Mouse (Mus musculus) kidney, embryonic 16.5 days (tissue): ENCODE measurements around the gene Igf2bp3. TPM values are rescaled to one million over a fixed set of nuclear protein-coding genes. Genes with fewer than 3 reads are reported as not detected.

Experiments
- ATAC-seq: fragments of 200-750 bp; cut with Nextera tagmentation; 2 replicates; pipeline ENCODE4 v1.8.0; 2017; ENCODE audit warnings: moderate TSS enrichment; ENCODE audit not compliant: low FRiP score, low TSS enrichment
- H3K27ac ChIP-seq: fragments of 300-500 bp; sonication (generic); 2 replicates; pipeline ENCODE4 v1.5.1; 2014; ENCODE audit warnings: low read length
- H3K27me3 ChIP-seq: fragments of 300-500 bp; sonication (generic); 2 replicates; pipeline ENCODE4 v1.6.1; 2014; ENCODE audit warnings: low read length, control low read depth, mixed read lengths; ENCODE audit not compliant: insufficient read depth
- H3K36me3 ChIP-seq: fragments of 300-500 bp; sonication (generic); 2 replicates; pipeline ENCODE4 v1.6.1; 2014; ENCODE audit warnings: low read length, control low read depth, mixed read lengths; ENCODE audit not compliant: insufficient read depth
- H3K4me1 ChIP-seq: fragments of 300-500 bp; sonication (generic); 2 replicates; pipeline ENCODE4 v1.6.1; 2014; ENCODE audit warnings: low read length, control low read depth, mixed read lengths; ENCODE audit not compliant: insufficient read depth
- H3K4me2 ChIP-seq: fragments of 300-500 bp; sonication (generic); replicated peaks from 2 replicates; pipeline ENCODE4 v1.6.1; 2014; ENCODE audit warnings: low read depth, low read length
- H3K4me3 ChIP-seq: fragments of 300-500 bp; sonication (generic); 2 replicates; pipeline ENCODE4 v1.5.1; 2014; ENCODE audit warnings: mild to moderate bottlenecking, low read length
- H3K9ac ChIP-seq: fragments of 300-500 bp; sonication (generic); replicated peaks from 2 replicates; pipeline ENCODE4 v1.6.1; 2014; ENCODE audit warnings: low read length
- H3K9me3 ChIP-seq: fragments of 300-500 bp; sonication (generic); 2 replicates; pipeline ENCODE4 v1.6.1; 2016; ENCODE audit warnings: low read length, control low read depth
- WGBS: fragments of 180-500 bp; shearing (Covaris S2); extraction: QIAGEN DNeasy Blood & Tissue Kit; methylation state at CpG from one replicate; pipeline ENCODE4 v1.1.7; 2014; 5-methylcytosine and 5-hydroxymethylcytosine counted together
- polyA plus RNA-seq: library from polyadenylated mRNA; unstranded; fragments of >200 nt; fragmentation: Nextera tagmentation; extraction: Ambion mirVana; gene quantifications from 2 replicates; pipeline ENCODE4 v1.2.1, GENCODE M21; 2015

The Igf2bp3 gene
- polyA plus RNA-seq, 1 experiment from 2014 or later: 40.8 TPM

DNA sequence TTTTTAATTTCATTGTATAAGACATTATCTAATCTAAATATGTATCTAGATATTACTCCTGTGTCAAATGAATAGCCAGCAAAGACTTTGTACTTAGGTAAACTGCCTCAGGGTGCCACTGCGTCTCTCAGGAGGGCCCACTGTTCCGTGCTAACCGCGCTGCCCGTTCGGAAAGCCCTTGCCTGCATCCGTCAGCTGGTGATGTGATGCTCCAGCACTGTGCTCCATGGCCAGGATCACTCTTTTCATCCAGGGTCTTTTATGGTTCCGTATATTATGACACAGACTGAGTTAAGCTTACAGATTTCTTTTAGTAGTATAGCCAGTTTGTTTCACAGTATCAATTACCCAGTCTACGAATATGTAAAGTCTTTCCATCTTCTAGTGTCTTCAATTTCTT, 82.9 kb downstream of the Igf2bp3 start:
- H3K27me3 ChIP-seq: no peaks in the 10 kb centered on the region
- no peak for ATAC-seq
- WGBS: 91% methylated on average over 9 of the region's 9 CpGs
- no peak overlapping the region for H3K4me3 ChIP-seq
- H3K36me3 ChIP-seq: peaks cover 3% of the 10 kb centered on the region; the same call in 1 of the 2 replicates
- no peak overlapping the region for H3K4me2 ChIP-seq
- peaks cover 12% of the 10 kb centered on the region for H3K4me1 ChIP-seq
- H3K9me3 ChIP-seq: no peaks in the 10 kb centered on the region
- no peak overlapping the region for H3K27ac ChIP-seq
- H3K9ac ChIP-seq: no peak overlapping the region

DNA sequence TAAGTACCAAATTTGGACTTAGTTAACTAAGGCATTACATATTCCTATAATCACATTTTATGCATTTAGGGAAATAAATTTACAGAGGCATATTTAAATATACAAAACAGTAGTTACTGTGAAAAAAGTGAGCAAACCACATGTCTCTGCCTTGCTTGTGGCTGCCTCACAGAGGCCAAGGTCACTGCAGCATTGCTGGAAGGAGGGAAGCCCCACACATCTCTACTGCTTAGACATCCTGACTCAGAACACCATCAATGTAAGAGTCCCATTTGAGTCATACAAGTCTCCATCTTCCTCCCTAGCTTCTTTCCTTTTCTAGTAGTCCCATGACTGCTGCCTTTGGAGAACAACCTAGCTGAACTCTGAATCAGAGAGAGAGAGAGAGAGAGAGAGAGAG, 84.4 kb downstream of the Igf2bp3 start:
- no peak overlapping the region for H3K4me3 ChIP-seq
- peaks cover 5% of the 10 kb centered on the region; the same call in 1 of the 2 replicates for H3K36me3 ChIP-seq
- H3K27ac ChIP-seq: no peak overlapping the region
- no peak overlapping the region for H3K9ac ChIP-seq
- ATAC-seq: no peak
- no peaks in the 10 kb centered on the region for H3K9me3 ChIP-seq
- no peaks in the 10 kb centered on the region for H3K27me3 ChIP-seq
- no peak overlapping the region for H3K4me2 ChIP-seq
- H3K4me1 ChIP-seq: peaks cover 5% of the 10 kb centered on the region

DNA sequence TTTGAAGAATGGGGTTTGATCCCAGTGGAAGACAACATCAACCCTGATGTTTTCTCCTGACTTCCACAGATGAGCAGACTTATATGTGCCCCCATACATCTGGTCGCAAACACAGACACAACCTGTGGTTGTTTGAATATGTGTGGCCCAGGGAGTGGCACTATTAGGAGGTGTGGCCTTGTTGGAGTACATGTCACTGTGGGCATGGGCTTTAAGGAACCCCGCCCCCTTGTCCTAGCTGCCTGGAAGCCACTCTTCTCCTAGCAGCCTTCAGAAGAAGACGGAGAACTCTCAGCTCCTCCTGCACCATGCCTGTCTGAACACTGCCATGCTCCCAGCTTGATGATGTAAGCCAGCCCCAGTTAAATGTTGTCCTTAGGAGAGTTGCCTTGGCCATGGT, 94.4 kb downstream of the Igf2bp3 start:
- H3K9ac ChIP-seq: no peak overlapping the region
- H3K4me3 ChIP-seq: no peak overlapping the region
- no peaks in the 10 kb centered on the region for H3K4me1 ChIP-seq
- H3K27ac ChIP-seq: no peak overlapping the region
- H3K36me3 ChIP-seq: peaks cover 9% of the 10 kb centered on the region; the same call in 1 of the 2 replicates
- no peak for ATAC-seq
- 90% methylated on average over 3 of the region's 3 CpGs for WGBS
- no peaks in the 10 kb centered on the region for H3K9me3 ChIP-seq
- no peaks in the 10 kb centered on the region for H3K27me3 ChIP-seq
- no peak overlapping the region for H3K4me2 ChIP-seq

DNA sequence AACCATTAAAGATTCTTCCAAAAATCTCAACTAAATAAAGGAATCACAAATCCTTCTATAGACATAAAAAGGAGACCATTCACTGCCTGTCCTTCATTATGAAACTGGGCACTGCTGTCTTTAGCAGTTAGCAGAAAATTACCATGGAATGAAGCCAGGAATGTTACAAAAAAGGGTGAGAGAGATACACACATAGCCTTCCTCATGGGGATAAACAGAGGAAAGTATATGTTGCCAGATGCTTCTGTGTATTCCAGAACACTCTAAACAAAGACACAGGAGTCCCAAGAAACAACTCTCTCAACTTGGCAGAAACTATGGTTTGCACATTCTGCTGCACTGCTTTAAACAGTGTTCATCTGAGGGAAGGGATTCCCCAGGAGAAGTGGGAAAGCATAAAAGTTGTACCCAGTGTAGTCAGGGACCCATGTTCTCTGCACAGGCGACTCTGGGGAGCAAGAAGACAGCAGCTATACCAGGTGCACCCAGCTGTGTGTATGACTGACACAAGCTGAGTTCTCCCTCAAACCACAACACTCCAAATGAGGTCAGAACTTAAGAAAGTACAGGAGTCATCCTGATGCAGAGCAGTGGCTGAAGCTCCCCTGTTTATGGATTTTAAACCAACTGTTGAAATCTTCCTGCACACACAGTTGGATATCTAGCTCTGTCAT, 95.2 kb downstream of the Igf2bp3 start:
- Histone ChIP-seq H3K27me3 (no peaks in the 10 kb centered on the region), H3K36me3 (peaks cover 8% of the 10 kb centered on the region; the same call in 1 of the 2 replicates), H3K27ac (no peak overlapping the region), H3K4me1 (no peaks in the 10 kb centered on the region), H3K9ac (no peak overlapping the region), H3K4me2 (no peak overlapping the region), H3K4me3 (no peak overlapping the region), H3K9me3 (no peaks in the 10 kb centered on the region)
- ATAC-seq: no peak
- 72% methylated on average over 1 of the region's 1 CpGs for WGBS

DNA sequence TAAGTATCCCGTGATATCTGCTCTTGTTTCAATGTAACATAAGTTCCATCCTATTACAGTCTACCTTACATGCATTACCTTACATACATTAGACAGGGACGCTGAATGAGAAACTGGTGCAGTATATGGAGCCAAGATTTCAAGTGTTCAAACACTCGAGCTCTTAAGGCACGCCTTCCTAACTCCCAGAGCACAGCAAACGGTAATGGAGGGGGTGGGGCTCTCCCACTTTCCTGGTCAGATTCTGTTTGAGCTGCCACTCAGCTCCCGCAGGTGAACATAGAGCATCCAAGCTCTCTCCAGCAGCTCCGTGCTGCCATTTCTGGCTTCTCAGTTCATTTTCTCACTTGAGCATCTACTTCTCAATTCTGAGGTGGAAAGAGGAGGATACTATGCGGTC, 96.3 kb downstream of the Igf2bp3 start:
- no peak for ATAC-seq
- Histone ChIP-seq H3K4me1 (no peaks in the 10 kb centered on the region), H3K4me2 (no peak overlapping the region), H3K27ac (no peak overlapping the region), H3K9me3 (no peaks in the 10 kb centered on the region), H3K36me3 (peaks cover 8% of the 10 kb centered on the region; the same call in 1 of the 2 replicates), H3K27me3 (no peaks in the 10 kb centered on the region), H3K4me3 (no peak overlapping the region), H3K9ac (no peak overlapping the region)
- 78% methylated on average over 8 of the region's 8 CpGs for WGBS

DNA sequence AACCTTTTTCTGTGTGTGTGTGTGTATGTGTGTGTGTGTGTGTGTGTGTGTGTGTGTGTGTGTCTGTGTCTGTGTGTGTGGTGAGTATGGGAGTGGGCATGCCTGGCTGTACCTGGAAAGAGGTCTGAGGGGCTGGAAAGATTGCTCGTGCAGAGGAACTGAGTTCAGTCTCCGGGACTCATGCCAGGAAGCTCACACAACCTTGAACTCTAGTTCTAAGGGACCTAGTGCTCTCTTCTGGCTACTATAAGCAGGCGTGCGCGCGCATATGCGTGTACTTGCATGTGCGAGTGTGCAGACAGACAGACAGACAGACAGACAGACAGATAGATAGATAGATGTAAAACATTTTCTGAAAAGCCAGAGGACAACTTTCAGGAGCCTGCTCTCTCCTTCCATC, 98.5 kb downstream of the Igf2bp3 start:
- no peak overlapping the region for H3K4me3 ChIP-seq
- no peaks in the 10 kb centered on the region for H3K4me1 ChIP-seq
- no peak overlapping the region for H3K4me2 ChIP-seq
- ATAC-seq: no peak
- H3K27ac ChIP-seq: no peak overlapping the region
- H3K36me3 ChIP-seq: peaks cover 8% of the 10 kb centered on the region; the same call in 1 of the 2 replicates
- no peak overlapping the region for H3K9ac ChIP-seq
- H3K27me3 ChIP-seq: no peaks in the 10 kb centered on the region
- H3K9me3 ChIP-seq: no peaks in the 10 kb centered on the region
- WGBS: 87% methylated on average over 8 of the region's 8 CpGs

DNA sequence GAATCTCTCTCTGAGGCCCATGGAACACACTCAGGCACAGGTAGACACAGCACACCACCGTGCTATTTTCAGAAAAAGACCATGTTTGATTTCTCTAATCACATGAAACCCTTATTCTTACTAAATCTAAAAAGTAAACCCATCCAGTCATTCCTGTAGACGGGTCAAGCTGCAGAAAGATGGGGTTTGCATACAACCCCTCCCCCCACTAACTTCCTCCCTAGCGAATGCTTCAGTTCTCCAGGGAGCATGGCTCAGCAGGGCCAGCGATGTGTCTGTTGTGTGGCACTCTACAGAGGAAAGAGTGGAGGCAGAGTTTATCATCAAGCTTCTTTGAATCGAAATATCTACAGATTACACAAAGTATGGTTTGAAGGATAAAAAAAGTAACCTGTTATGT, 99.2 kb downstream of the Igf2bp3 start:
- H3K9me3 ChIP-seq: no peaks in the 10 kb centered on the region
- no peak overlapping the region for H3K9ac ChIP-seq
- H3K27ac ChIP-seq: no peak overlapping the region
- no peak overlapping the region for H3K4me3 ChIP-seq
- 81% methylated on average over 5 of the region's 5 CpGs for WGBS
- no peak for ATAC-seq
- no peak overlapping the region for H3K4me2 ChIP-seq
- H3K4me1 ChIP-seq: no peaks in the 10 kb centered on the region
- peaks cover 8% of the 10 kb centered on the region; the same call in 1 of the 2 replicates for H3K36me3 ChIP-seq
- no peaks in the 10 kb centered on the region for H3K27me3 ChIP-seq

DNA sequence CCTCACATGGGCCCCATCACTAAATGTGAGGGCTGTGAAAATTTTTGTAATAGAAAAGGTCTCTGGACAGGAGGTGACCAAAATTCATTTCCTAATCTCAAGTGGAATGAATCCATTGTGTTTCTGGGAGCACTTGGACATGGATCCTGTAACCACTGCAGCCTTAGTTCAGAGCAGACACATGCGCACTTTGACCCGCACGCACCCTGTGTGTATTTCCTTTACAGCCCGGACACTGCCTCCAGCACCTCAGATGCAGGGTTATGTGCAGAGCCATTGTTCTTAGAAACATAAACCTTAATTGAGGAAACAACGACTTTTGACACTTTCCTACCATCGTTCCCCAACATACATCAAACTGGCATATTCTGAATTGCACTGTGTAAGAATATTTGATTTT, 100.3 kb downstream of the Igf2bp3 start:
- WGBS: 76% methylated on average over 6 of the region's 6 CpGs
- no peak for ATAC-seq
- H3K4me2 ChIP-seq: no peak overlapping the region
- no peaks in the 10 kb centered on the region for H3K9me3 ChIP-seq
- H3K9ac ChIP-seq: no peak overlapping the region
- H3K27me3 ChIP-seq: no peaks in the 10 kb centered on the region
- H3K4me1 ChIP-seq: no peaks in the 10 kb centered on the region
- H3K27ac ChIP-seq: no peak overlapping the region
- no peak overlapping the region for H3K4me3 ChIP-seq
- peaks cover 11% of the 10 kb centered on the region; the same call in 1 of the 2 replicates for H3K36me3 ChIP-seq

DNA sequence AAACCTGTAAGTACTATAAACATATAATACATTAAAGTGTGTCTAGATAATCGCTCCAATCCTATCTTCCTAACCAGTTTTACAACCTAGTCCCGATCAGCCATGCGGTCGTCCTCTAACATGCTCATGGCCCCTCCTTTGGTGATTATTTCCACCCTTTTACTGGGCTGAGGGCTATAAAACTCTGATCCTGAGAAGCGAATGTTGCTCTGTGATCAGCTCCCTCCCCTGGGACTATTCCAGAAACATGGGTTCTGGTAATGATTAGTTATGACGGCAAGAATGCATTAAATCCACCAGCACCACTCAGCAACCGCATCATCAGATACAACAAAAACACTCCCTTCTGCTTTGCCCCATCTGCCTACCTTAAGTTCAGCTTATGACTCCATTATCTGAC, 100.9 kb downstream of the Igf2bp3 start:
- Histone ChIP-seq H3K4me1 (no peaks in the 10 kb centered on the region), H3K9ac (no peak overlapping the region), H3K36me3 (peaks cover 16% of the 10 kb centered on the region; the same call in 1 of the 2 replicates), H3K4me3 (no peak overlapping the region), H3K27me3 (no peaks in the 10 kb centered on the region), H3K4me2 (no peak overlapping the region), H3K27ac (no peak overlapping the region), H3K9me3 (no peaks in the 10 kb centered on the region)
- no peak for ATAC-seq
- WGBS: 63% methylated on average over 7 of the region's 7 CpGs

DNA sequence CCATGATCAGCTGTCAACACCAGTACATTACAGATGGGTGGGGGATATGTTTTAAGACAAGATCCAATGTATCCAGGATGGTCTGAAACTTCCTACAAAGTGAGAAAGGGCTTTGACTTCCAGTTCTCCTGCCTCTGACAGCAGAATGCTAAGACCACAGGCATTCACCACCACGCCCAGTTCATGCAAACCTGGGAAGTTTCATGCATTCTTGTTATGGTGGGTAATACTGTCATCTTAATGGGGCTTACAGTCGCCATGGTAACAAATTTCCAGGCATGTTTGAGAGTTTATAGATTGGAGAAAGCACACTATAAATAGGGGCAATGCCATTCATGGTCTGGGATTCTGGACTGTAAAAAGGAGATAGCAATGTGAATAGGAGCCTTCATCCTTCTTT, 105.6 kb downstream of the Igf2bp3 start:
- 90% methylated on average over 2 of the region's 2 CpGs for WGBS
- Histone ChIP-seq H3K9me3 (no peaks in the 10 kb centered on the region), H3K4me3 (no peak overlapping the region), H3K4me2 (no peak overlapping the region), H3K9ac (no peak overlapping the region), H3K4me1 (no peaks in the 10 kb centered on the region), H3K27me3 (no peaks in the 10 kb centered on the region), H3K36me3 (peaks cover 33% of the 10 kb centered on the region), H3K27ac (no peak overlapping the region)
- no peak for ATAC-seq
